7 mouse cellular contexts compared by ENCODE assay signal in the genomic region with DNA sequence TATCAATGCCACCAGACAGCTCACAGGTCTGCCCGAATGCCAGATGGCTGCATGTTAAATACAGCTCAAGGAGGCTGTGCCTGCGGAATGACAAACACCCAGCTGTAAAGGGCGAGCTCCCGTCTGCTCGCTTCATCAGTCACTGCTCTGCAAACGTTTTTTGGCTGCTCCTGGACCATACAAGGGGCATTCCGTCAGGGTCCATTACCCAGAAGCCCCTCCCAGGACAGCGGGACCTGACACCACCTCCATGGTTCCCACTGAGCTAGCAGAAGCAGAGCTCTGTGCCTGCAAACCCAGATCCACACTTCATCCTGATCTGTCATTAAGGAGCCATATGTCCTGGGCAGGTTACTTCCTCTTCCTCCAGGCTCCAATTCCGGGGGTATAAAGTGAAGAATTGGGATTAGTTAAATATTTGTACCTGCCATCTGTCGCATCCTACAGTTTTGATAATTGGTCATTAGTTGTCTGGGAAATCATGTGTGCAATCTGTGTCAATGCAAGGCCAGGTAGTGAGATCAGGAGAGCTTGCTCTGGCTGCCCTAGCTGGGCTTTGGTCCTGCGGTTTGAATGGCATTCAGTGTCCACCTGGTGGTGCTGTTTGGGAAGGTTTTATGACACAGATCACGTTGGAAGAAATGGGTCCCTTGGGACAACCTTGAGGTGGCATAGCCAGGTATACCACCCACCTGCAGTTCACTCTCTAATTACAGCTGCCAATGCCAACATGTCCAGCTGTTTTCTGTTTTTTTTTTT.
DNase-seq lines count a peak whose midpoint lies in the region; ATAC-seq and TF ChIP-seq lines count a peak whose summit lies in the region.

No protein-coding gene starts in this region.

- in situ Hi-C loops in Patski (cut with MboI; ENCODE audit: low pct_unique_long_range_greater_than_20kb) = no loop called here

- 57% methylated on average over 12 of the region's 12 CpGs for WGBS in hindbrain, embryonic 12.5 days

- no peak overlapping the region for H3K9ac ChIP-seq in hindbrain, embryonic 12.5 days

- CTCF ChIA-PET in Patski (lab: Charles Lee) = interaction anchor here (1.1 to 2.0 kb wide), 4 partner anchors 8 to 161 kb away, joined by 3 to 11 read pairs (median 5); no protein-coding TSS in a partner anchor

- no peak overlapping the region for H3K27ac ChIP-seq in hindbrain, embryonic 12.5 days

- H3K4me1 ChIP-seq in hindbrain, embryonic 12.5 days = 0 out of 2 replicates have a peak, but pooled peaks cover 2% of the 10 kb centered on the region

- peak; percentile 60 for TF ChIP-seq CTCF in Patski (IDR thresholded peaks at IDR 0.05)

- POLR2A ChIA-PET in Patski (lab: Charles Lee) = no interaction called here

- H3K36me3 ChIP-seq in hindbrain, embryonic 12.5 days = no peaks in the 10 kb centered on the region

- no peak overlapping the region for H3K4me2 ChIP-seq in hindbrain, embryonic 12.5 days (replicated peaks)

- no peak overlapping the region for H3K4me3 ChIP-seq in hindbrain, embryonic 12.5 days

- no peaks in the 10 kb centered on the region for H3K9me3 ChIP-seq in hindbrain, embryonic 12.5 days (replicated peaks)

- DNase-seq in Patski (ENCODE audit: low read depth, low spot score) (peak; percentile 34), ZHBTc4 (ENCODE audit: low read depth, low spot score) (peak; percentile 4)
- peak; percentile 38 to 61 for DNase-seq in kidney, postnatal 4 days
- DNase-seq in heart, postnatal 4 days = no peak
- no peak for DNase-seq in urinary bladder, postnatal 10 days (ENCODE audit: low spot score)
- DNase-seq in lung, postnatal 14 days = no peak

- peak; percentile 26 for ATAC-seq in Patski
- 0 out of 2 replicates have a peak, but pooled peaks have one; percentile 50 for ATAC-seq in hindbrain, embryonic 12.5 days (ENCODE audit: low FRiP score)

- no peaks in the 10 kb centered on the region for H3K27me3 ChIP-seq in Patski
- H3K27me3 ChIP-seq in hindbrain, embryonic 12.5 days = no peaks in the 10 kb centered on the region

Comparison
In these comparisons a context has a peak if more than half of its experiments do, and no peak if none do; other contexts are left out.
1. DNase-seq: peak in Patski (single experiment), ZHBTc4 (single experiment) and kidney, postnatal 4 days (2 of 2); none in heart, postnatal 4 days (single experiment), urinary bladder, postnatal 10 days (single experiment) and lung, postnatal 14 days (single experiment).